Mouse (Mus musculus): ENCODE measurements around the gene Aco1.

Gene Aco1

DNA sequence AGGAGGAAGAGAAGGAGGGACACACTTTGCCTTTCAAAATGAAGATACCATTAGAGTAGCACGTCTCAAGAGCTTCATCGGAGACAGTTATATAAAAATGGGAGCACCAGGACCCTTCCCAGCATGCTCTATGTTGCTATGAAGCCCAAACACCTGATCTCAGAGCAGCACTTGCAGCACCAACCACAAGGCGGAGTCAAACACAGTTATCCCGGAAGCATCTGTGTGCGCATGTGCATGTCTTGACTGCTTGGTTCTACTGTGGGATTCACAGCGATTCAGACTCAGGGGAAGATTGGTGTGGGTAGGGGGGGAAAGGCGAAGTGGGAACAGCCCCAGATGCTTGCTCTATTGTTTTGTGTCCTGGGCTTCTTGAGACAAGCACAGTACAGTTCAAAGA lies 75.5 kb downstream of the Aco1 start:
- no peak for DNase-seq (ENCODE audit: low spot score in 2 of 2)

DNA sequence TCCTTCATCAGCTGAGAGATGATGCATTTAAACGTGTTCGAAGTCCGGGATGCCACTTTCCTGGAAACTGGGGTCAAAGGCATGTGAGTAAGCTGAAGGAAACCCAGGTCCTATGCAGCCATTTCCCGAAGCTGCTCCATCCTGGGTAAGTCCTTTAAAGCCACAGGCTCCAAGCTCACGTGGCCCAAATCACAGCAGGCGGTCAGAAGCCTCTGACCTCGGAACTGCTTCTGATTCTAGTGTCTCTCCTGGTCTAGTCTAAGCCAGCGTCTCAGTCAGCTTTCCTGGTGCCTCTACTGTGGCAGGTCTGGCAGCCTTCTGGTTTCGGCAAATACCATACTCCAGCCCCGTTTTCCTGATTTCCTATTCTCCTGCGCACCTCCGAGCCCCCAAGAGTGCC lies 77.6 kb downstream of the Aco1 start:
- DNase-seq (ENCODE audit: low spot score in 2 of 2): no peak

DNA sequence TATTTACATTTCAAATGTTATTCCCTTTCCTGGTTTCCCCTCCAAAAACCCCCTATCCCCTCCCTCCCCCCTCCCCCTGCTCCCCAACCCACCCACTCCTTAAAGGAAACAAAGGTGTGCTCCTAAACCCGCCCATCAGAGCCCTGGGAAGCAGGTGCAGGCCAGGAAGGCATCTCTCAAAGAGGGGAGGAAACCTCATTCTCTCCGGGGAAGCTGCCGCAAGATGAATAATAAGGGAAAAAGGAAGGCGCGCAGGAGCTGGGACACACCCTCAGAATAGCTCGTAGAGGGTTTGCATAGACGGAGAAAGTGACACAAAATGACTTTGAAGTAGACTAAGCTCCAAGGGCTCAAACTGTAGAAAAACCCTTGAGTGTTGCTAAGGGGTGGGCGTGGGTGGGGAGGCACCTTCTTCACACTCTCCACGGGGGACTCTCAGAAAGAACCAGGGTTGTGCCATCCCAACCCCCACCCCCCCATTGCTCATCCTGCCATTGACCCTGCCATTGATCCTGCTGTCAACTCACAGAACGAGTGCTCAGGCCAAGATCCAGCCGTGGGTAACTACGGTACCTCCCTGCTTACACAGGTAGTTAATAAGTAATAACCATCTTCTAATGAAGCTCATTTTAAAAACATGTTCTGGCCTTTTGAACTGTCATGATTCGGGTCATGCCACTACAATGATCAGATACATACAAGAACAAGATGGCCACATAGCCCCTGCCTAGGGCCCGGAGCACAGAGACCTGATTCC lies 78.3 kb downstream of the Aco1 start:
- DNase-seq (ENCODE audit: low spot score in 2 of 2): no peak

DNA sequence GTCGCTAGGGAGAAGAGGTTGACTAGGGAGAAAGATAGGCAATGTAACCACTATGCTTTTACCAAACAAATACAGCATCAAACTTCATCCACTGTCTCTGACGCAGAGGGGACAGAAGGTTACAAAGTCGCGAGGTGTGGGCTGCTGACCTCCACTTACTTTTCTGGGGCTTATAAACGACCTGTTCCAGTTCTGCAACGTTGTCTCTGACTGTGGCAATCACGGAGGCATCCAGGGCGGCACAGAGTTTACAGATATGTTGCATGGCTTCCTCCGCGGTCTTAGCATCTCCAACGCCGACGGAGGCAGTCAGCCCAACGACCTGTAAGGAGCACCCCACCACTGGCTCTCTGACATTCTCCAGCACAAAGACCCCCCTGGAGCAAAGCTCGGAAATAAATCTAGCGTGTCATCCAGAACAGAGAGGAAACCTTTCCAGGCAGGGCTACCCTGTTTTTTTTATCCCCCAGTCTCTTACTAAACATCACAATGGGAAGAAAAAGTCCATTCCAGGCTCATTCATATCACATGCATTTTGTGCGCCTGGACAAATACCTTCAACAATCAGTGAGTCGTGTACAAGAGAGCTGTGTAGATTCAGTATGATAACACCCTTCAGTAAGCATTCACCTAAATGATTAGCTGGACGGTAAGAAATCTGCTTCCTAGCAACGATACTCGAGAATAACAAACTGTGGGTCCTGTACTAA lies 79.2 kb downstream of the Aco1 start:
- DNase-seq (ENCODE audit: low spot score in 2 of 2): no peak

DNA sequence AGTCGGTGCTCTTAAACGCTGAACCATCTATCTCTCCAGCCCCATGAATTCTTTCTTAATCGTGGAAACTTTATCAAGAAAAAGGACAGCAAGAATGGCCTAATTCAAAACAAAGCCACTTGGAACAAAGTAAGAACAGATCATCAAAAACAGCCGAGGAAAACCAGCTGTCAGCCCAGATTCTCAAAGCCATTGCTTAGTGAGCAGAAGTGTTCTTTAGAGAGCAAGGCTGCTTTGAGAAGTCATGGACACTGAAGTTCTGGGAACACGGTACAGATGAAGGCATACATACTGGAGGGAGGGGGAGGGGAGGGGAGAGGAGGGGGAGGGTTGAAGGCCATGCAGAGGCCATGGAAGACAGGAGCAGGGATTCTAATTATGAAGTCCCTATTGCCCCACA lies 83.2 kb downstream of the Aco1 start:
- DNase-seq (ENCODE audit: low spot score in 2 of 2): no peak

DNA sequence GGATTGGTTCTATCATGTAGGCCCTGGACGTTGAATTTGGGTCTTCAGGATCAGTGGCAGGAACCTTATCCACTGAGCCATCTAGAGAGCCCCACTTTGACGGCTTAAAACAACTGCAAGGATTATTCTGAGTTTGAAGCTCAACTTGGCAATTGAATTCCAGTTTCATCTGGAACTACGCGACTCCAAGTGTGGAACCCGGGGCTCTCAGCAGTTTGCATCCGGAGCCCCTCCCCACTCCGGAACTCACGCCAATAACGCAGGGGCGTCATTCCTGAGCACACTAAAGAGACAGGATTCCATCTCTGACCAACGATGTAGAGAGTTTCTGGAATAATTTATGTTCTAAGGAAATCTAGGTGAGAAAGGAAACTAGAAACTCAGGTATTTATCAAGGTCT lies 84.2 kb downstream of the Aco1 start:
- no peak for DNase-seq (ENCODE audit: low spot score in 2 of 2)

DNA sequence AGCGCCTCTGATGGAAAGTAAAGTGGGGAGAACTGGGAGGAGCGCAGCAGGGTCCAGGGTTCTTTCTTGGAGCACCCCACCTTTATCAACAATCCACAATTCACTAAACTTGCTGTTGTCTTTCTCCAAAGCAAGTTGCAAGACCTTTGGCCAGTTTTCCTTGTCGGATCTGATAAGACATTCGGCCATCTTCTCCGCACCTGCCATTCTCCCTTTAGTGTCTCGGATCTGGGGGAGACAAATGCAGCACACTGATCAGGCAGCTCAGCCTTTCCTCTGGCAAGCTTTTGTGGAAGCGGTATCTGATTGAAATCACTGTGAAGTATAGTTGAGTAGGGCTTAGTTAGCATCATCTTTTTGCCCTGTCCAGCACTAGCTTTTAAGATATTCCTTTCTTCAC lies 85.0 kb downstream of the Aco1 start:
- DNase-seq (ENCODE audit: low spot score in 2 of 2): no peak

DNA sequence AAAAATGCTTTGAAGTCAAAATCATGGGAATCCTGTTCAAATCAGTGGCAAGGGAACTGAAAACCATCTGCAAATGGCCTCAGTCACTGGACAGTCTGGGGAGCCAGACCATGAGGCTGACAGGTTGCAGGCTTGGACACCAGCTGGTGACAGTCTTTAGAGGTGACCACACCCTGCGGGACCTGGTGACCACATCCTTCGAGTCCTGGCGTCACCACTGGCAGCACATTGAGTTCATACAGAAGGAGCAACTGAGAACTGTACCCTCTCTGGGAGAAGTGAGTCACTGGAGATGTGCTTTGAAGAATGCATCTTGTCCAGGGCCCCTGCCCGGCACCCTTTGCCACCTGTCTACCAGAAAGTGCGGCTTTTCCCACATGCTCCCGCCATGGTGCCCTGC lies 86.8 kb downstream of the Aco1 start:
- DNase-seq (ENCODE audit: low spot score in 2 of 2): no peak

DNA sequence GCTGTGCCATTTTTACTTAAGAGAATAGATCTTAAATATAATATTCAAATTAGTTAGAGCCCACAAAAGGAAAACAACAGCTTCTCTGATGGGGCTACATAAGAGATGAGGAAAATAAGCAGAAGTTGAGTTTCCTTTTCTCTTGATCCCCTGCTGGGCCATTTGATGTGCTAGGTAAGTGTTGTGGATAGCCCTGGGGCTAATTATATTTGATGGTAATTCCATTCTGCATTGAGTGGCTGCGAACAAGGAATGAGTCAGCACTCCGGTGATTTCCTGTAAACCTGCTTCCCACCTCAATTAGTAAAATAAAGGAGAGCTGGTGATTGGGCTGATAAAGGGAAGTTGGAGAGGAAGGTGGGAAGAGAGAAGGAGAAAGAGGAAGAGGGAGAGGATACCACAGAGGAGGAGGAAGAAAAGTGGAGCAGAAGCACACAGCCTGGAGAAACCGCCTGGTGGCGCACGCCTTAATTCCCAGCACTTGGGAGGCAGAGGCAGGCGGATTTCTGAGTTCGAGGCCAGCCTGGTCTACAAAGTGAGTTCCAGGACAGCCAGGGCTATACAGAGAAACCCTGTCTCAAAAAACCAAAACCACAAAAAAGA lies 90.3 kb downstream of the Aco1 start:
- DNase-seq (ENCODE audit: low spot score in 2 of 2): no peak

DNA sequence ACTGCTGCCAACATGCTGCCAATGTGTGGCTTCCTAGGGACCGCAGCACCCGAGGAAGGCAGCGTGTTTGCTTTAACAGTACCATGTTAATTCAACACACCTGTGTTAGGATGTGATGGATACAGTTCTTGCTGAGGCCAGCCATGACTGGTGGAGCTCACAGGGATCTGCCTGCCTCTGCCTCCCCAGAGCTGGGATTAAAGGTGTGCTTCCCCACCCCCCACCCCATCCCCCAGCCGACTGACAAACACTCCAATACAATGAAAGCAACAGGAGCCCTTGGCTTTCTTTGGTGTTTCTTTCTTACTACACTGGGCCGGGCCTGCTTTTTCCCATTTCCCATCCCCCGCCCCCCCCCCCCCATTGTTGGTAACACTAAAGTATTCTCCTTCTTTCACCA lies 91.4 kb downstream of the Aco1 start:
- DNase-seq (ENCODE audit: low spot score in 2 of 2): no peak

DNA sequence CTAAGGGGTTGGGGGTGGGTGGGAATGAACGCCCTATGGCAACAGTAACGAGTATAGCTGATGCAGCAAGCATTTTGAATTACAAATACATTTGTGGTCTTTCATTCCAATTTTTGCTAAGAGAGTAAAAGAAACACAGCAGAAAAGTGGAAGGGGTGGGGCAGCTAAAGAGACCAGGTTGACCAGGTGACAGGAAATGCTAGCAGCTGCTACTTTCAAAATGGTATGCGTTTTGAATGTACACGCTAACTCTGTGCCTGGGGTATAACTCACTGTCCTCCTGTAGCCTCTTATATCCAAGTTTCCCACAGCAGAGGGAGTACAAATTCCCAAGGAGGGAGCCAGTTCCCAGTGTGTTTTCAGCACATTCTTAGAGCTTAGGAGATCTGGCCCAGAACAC lies 93.9 kb downstream of the Aco1 start:
- DNase-seq (ENCODE audit: low spot score in 2 of 2): no peak

DNA sequence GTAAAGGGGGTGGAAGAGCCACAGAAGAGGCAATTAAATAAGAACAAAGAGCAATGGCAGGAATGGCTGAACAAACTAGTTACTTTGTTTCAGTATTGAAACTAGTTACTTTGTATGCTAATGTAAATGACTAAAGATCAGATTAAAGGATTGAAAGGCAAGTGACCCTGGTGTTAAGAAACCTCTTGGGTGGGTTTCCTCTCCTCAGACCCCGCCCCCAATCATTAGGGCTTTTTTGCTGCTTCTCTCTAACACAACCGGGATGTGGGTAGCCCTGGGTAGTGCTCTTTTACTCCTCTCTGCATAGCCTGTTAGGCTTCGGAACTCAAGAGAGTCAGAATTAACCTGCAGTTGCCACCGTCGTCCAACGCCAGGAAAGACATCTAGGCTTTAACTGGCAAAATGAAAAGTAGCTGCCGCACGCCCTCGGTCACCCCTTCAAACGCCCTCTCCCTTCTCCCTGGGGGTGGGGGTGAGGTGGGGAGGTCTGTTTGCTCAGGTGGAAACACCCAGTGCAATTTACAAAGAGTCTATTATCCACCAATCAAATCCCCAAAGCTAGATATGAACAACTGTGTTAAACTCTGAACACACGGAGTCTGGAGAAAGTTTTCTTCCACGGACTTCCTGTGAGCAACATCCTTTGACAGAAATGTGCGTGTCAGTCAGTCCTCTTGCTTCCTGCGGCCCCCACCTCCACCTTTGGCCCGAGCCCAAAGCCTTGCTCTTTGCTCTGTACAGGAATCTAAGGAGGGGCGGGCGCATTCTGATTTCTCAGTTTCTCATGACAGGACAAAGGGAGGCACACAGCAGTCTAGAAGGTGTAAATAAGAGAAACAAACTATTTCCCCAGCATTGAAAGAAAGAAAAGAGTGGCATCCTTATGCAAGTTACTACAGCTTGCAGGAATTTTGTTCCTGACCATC lies 95.9 kb downstream of the Aco1 start:
- DNase-seq (ENCODE audit: low spot score in 2 of 2): peak; percentile 20 to 39

DNA sequence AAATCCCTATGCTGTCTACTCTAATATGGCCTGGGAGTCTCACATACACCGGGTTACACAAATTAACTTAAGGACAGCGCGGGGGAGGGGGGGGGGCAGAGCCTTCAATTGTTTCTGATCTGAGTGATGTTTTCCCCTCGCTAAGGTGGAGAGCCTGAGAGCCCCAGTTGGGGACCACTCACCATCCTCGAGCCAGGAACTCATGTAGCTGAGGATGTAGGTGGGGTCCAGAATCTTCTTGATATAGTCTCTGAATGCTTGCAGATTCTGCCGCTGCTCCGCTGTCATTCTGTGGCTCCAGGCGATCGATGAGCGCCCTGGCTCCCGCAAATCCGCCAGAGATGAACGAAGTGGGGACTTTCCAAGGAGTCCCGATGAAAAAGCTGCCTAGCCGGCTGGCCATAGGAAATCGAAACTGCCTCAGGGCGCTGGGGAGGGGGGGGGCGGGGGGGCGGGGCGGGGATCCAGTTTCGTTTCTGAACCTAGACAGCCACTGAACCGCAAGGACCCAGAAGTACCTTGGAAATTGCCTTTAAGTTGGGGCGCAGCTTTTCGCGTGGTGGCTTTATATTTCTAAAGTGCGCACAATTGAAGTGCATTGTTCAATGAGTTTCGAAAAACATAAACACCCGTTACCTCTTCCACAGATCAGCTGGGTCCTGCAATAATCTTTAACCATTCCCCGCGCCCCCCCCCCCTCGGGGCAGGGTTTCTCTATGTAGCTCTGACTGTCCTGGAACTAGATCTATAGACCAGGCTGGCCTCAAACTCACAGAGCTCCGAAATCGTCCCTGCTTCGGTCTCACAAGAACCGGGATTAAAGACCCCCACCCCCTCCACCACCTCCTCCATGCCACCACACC lies 96.8 kb downstream of the Aco1 start, which contains the start of gene Ddx58:
Gene Ddx58 (minus strand): TSS at position 420 of the 863 bp plus-strand sequence.
- DNase-seq (ENCODE audit: low spot score in 2 of 2): peak in 1 of 2 experiments; percentile 52

DNA sequence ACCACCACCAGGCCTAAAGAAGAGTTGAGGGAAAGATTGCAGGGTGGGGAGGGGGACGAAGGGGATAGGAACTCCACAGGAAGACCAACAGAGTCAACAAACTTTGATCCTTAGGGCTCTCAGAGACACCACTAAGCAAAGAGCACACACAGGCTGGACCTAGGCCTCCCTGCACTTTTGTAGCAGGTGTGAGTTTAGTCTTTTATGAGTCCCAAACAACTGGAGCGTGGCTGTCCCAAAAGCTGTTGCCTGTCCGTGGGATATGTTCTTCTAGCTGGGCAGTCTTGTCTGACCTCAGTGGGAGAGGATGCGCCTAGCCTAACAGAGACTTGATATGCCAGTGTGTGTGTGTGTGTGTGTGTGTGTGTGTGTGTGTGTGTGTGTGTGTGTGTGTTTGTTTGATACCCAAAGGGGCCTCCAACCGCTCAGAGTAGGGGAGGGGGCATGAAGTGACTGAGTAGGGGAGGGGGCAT lies 97.4 kb downstream of the Aco1 start:
- peak in 1 of 2 experiments; percentile 3 for DNase-seq (ENCODE audit: low spot score in 2 of 2)

DNA sequence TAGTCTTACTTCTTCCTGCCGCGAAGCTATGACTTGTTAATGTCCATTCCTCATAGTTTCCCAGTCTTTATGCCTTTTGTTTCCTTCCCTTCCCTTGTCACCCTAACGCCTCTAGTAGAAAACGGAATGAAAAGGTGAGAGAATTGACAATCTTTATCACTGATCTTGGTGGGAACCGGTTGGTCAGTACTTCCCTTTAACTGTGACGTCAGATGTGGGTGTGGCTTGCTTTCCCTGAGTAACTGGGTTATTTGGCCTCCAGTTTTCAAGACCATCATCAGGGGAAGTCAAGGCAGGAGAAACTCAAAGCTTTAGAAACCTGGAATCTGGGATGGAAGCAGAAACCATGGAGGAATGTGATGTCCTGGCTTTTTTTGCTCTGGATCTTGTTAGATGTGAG lies 99.0 kb downstream of the Aco1 start:
- no peak for DNase-seq (ENCODE audit: low spot score in 2 of 2)

DNA sequence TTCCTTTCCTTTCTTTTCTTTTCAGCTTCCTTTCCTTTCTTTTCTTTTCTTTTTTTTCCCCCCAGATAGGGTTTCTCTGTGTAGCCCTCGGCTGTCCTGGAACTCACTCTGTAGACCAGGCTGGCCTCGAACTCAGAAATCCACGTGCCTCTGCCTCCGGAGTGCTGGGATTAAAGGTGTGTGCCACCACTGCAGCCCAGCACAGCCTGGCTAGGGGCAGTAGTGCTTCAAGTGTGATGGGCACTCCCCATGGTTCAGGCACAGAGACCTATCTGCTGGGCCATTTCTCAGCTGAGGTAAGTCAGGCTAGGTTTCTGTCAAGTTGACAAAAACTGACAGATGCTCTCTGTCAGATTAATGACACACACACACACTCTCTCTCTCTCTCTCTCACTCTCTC lies 100.1 kb downstream of the Aco1 start:
- DNase-seq (ENCODE audit: low spot score in 2 of 2): no peak

DNA sequence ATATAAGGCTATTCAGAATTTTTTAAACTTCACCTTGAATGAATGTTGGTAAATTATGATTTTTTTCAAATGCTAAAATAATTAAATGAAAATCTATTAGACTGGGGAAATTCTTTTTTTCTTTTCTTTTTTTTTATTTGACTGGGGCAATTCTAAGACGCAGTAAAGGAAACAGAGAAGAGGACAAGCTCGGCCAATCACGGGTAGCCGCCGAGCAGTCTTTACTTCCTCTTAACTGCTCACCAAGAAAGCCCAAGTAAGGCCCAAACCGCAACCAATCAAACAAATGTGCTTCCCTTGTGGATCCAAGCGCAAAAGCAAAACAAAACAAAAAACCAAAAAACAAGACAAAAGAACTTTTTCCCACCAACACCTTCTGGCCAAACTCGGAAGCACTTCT lies 101.2 kb downstream of the Aco1 start:
- no peak for DNase-seq (ENCODE audit: low spot score in 2 of 2)
